Mouse (Mus musculus) megakaryocyte progenitor cell, adult 5-6 weeks (primary cell): ENCODE measurements around the gene Aldh1a2. TPM values are rescaled to one million over a fixed set of nuclear protein-coding genes. Genes with fewer than 3 reads are reported as not detected.

ENCODE experiments used
- ATAC-seq: replicated peaks from 2 replicates; pipeline ENCODE4 v1.8.0; 2016; ENCODE audit warnings: mild to moderate bottlenecking, moderate TSS enrichment, inconsistent platforms; ENCODE audit not compliant: poor library complexity
- total RNA-seq, 2 experiments: library from RNA; stranded (forward) in 1 of 2; stranded (reverse) in 1 of 2; fragments of 157-497, 149-512 nt in 1 of 2; fragments of 200-1000 nt in 1 of 2; gene quantifications; 2 replicates each; pipeline versions ENCODE4 v1.2.3 to v1.2.4; 2015 to 2017

The Aldh1a2 gene
- total RNA-seq, 2 experiments from 2014 or later: 0.10 TPM; not detected in 1

DNA sequence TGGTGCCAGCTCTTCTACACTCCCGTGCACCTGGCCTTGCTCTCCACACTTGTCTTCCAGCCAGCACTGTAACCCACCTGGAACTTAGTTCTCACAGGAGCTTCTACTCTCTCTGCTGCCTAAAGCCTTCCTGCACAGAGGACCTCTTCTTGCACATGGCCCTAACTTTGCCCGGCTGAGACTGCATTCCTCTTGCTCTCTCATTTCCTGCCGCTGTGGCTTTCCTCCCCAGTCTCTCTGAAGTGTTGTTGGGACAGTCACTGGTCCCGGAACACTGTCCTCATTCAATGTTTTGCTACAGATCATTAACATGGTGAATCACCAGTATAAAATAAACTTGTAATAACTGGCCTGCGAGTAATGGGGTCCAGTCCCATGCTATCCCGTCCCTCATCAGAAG is 73.1 kb downstream of the Aldh1a2 start:
- no peak for ATAC-seq

- no peak for ATAC-seq
Measured at GRCm38 (mm10) chr9:71289810-71290209, 74.2 kb downstream of the Aldh1a2 start.

GRCm38 (mm10) chr9:71290730-71291129 is 75.1 kb downstream of the Aldh1a2 start:
- ATAC-seq: no peak

- peak; percentile 29; the same call in 1 of the 2 replicates for ATAC-seq
Measured at GRCm38 (mm10) chr9:71295501-71295900, 79.9 kb downstream of the Aldh1a2 start.

GRCm38 (mm10) chr9:71303594-71303993 is 88.0 kb downstream of the Aldh1a2 start:
- peak; percentile 39; the same call in 1 of the 2 replicates for ATAC-seq

- no peak for ATAC-seq
Measured at GRCm38 (mm10) chr9:71307106-71307789, 91.7 kb downstream of the Aldh1a2 start.

GRCm38 (mm10) chr9:71315960-71316359 is 100.4 kb downstream of the Aldh1a2 start:
- no peak for ATAC-seq

DNA sequence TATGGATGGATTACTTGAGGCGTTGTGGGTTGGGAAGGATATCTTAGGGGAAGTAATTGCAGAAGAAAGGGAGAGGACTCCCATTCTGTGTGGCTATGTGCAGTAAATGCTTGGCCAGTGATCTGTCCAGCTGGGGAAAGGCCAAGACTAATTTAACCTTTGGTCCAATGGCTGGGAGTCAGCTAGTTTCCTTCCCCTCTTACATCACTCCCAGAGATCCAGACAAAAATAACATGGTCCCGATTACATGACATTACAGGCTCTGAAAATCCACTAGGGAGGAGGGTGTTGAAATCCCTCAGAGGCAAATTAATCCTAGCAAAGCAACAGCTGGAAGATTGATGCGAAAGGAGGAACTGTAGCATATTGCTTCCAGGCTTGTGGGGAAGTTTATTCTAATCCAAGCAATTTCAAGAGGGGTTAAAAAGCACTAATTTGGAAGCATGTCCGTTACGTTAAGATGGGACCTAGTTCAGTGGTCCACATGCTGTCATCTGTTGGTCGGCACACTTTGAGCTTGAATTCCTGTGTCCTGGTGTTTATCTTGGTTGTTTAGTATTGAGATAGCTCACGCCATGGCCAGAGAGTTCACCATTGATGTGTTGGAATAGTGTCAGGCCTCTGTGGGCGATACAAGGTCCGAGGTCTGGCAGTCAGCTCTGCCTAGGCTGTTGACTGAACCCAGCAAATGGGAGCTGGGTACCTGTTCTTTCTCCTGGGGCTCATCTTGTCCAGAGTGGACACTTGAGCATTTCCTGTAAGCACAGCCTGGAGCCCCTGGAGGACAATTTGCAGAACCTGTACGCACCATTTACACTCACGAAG is 101.7 kb downstream of the Aldh1a2 start:
- no peak for ATAC-seq

DNA sequence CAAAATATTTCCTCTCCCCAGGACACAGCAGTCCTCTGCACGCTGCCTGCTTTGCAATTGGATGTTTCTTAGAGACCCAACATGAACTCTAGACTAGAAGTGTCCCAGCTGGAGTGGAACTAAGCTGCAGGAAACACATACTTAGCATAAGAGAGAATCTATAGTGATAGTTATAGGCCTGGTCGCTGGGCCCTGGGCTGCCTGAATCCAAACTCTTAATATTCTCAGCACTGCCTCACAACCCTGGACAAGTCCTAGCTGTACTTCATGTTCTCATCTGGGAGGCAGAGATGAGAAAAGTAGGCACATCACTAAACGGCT is 102.3 kb downstream of the Aldh1a2 start:
- no peak for ATAC-seq

DNA sequence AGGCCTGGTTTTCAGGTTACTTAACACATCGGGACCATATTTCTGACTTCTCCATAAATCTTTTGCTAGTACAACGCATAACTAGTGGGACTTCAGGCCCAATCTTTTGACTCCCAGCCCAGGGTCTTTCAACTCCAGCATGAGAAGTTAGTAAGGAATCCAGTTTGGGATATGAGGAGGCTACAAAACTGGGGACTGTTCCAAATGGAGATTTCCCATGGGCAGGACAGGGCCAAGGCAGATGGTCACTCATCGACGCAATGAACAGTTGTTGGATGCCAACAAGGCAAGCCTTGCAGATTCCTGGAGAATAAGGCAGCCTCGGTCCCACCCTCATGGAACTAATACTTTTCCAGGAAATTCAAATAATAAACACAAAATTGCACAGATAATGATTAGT is 104.2 kb downstream of the Aldh1a2 start:
- no peak for ATAC-seq

DNA sequence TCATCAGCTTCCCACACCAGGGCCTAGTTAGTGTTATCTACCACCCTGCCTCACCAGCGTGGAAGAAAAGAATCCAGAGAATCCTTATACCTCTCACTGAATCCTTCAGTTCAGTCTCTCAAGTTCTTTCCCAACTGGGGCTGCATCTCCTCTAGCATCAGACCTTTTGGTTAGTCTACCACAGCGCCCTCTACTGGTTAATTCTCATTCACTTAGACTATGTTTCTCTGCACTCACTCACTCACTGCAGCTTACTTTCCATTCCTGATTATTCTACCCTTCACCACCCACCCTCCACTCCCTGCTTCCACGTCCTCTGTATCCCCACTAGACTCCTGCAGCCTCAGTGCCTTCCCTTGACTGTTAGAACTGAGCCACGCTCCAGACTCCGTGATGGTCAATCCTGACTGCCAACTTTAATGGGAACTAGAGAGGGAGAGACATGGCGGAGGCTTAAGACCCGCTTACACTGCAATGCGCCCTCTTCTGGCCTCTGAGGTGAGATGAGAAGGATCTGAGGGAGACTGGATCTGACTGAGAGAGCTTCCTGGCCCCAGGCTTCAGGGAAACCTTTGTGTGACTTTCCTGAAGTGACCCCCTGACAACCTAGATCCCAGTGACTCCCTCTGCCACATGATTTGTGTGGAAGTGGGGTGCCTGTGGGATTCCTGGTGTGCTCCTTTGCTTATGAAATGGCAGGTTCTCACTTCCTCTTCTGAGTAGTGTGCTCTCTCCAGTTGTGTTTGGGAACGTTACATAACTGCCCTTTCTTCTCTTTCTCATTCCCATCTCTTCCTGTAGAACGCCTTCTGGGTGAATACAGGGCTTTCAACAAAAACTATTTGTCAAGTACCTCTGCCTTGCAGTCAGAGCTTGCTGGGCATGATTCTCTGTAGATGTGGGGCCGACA is 104.9 kb downstream of the Aldh1a2 start:
- ATAC-seq: peak; percentile 68

GRCm38 (mm10) chr9:71321436-71321835 is 105.8 kb downstream of the Aldh1a2 start:
- ATAC-seq: no peak

- no peak for ATAC-seq
Measured at GRCm38 (mm10) chr9:71321871-71322270, 106.3 kb downstream of the Aldh1a2 start.

DNA sequence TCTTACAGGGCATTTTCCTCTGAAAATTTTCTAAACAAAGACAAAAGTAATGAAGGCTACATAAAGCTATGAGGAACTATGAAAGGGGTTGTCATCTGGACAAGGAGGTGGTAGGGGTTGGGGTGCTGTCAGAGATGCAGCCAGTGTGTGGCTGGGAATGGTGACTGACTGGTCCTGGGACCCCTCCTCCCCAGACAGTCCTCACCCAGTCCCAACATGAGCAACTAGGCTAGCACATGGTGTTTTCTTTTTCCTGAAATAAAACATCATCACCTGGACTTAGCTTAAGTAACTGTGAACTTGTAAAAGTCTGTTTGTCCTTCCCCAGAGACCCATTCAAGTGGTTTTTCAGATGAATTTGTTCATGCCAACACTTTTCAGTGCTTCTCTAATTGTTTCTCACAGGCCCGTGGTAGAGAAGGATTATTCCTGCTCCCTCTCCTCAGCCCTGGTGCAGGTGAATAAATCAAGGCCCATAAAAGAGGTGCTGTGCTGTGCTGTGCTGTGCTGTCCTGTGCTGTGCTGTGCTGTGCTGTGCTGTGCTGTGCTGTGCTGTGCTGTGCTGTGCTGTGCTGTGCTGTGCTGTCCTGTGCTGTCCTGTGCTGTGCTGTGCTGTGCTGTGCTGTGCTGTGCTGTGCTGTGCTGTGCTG is 107.8 kb downstream of the Aldh1a2 start:
- no peak for ATAC-seq

- no peak for ATAC-seq
Measured at GRCm38 (mm10) chr9:71324060-71324459, 108.5 kb downstream of the Aldh1a2 start.

- ATAC-seq: no peak
Measured at GRCm38 (mm10) chr9:71326261-71326660, 110.7 kb downstream of the Aldh1a2 start.

GRCm38 (mm10) chr9:71331661-71332060 is 116.1 kb downstream of the Aldh1a2 start:
- ATAC-seq: no peak

DNA sequence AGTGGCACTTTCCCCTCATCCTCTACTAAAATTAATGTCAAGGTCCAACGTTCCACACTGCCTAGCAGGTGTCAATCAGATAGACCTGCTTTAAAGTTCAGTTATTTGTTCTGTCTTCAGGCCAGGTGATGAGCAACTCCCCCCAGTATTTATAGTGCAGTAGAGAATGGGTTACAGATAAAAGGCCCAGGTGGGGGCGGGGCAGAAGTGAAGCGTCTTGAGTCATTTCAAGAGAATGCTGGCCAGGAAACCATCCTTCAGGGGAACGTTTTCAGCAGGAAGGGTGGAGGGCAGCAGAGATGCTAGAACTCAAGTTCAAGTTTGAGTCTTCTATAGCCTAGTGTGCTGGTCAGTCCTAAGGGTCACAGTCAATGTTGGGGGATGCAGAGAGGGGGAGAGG is 121.1 kb downstream of the Aldh1a2 start:
- no peak for ATAC-seq

- no peak for ATAC-seq
Measured at GRCm38 (mm10) chr9:71337425-71337824, 121.8 kb downstream of the Aldh1a2 start.

DNA sequence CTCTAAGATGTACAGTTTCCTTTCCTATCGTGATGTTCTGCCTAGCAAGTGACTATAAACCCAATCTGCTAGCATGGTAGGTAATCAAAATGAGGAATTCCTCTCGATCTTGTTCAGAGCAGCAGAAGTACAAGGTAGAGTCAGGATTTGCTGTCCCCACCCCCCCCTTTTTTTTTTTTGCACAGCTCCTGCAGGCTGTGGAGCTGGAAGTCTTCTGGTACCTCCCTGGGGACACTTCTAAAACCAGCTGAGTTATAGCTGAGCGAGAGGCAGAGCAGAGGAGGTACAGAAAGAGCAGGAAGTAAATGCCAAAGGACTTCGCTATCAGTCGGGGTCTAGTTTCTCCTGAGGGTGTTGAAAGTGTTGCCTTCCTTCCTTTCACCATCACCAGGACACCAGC is 124.5 kb downstream of the Aldh1a2 start:
- no peak for ATAC-seq
